Mouse (Mus musculus): ENCODE results near the gene Vmn1r215.
A peak's percentile ranks its signal among the peaks of the same experiment; 100 is the strongest.
"Not testable (repeated sequence)": the region's sequence is repeated elsewhere in the genome, so short reads cannot be mapped to it uniquely, and the experiment has no call there.

Vmn1r215 gene

GRCm38 (mm10) chr13:23067725-23068124, at the start of gene Vmn1r215:
TSS of gene Vmn1r215 (plus strand) at chr13:23068025.
- no peak for DNase-seq (ENCODE audit: low read depth, low spot score)

GRCm38 (mm10) chr13:23018158-23018557, 49.7 kb upstream of the Vmn1r215 start:
- no peak for DNase-seq (ENCODE audit: low read depth, low spot score)

- peak; percentile 92 for DNase-seq (ENCODE audit: low read depth, low spot score)
Observed at GRCm38 (mm10) chr13:23024812-23025211, 43.0 kb upstream of the Vmn1r215 start.

- no peak for DNase-seq (ENCODE audit: low read depth, low spot score)
Observed at GRCm38 (mm10) chr13:23030118-23030517, 37.7 kb upstream of the Vmn1r215 start, which contains the start of gene Vmn1r214. TSS of gene Vmn1r214 (plus strand) at chr13:23030418.

GRCm38 (mm10) chr13:23057778-23058177, 10.0 kb upstream of the Vmn1r215 start:
- DNase-seq (ENCODE audit: low read depth, low spot score): peak; percentile 7

- DNase-seq (ENCODE audit: low read depth, low spot score): no peak
Observed at GRCm38 (mm10) chr13:23069312-23069711, 1.5 kb downstream of the Vmn1r215 start.

GRCm38 (mm10) chr13:23094386-23094785, 26.6 kb downstream of the Vmn1r215 start:
- no peak for DNase-seq (ENCODE audit: low read depth, low spot score)

- DNase-seq (ENCODE audit: low read depth, low spot score): not testable (repeated sequence)
Observed at GRCm38 (mm10) chr13:23118126-23118525, 50.3 kb downstream of the Vmn1r215 start, which contains the start of gene Vmn1r217. TSS of gene Vmn1r217 (minus strand) at chr13:23118226.

GRCm38 (mm10) chr13:23120611-23121010, 52.8 kb downstream of the Vmn1r215 start:
- no peak for DNase-seq (ENCODE audit: low read depth, low spot score)

All from ES-CJ7 (cell line).